Mouse (Mus musculus) left cerebral cortex, postnatal 10 days (tissue): ENCODE results near the gene Ugp2. TPM values are rescaled to one million over a fixed set of nuclear protein-coding genes. Genes with fewer than 3 reads are reported as not detected.

Source experiments
- DNase-seq, 2 experiments: peaks; one replicate each; pipeline ENCODE4 v3.0.0; 2021 to 2022; ENCODE audit warnings: low spot score in 2 of 2, mixed read lengths in 1 of 2; ENCODE audit errors: extremely low spot score in 1 of 2
- intact Hi-C: fragments of 180-260 bp; cut with DNase I; formaldehyde crosslinking; loops from one replicate; pipeline ENCODE4 v1.15.1; 2025
- total RNA-seq, 2 experiments: library from RNA; stranded (reverse); gene quantifications; 2 replicates each; pipeline ENCODE4 v1.2.3; 2021

Gene Ugp2
- 10 to 100 TPM; 68.8 to 69.9 TPM for total RNA-seq

DNA sequence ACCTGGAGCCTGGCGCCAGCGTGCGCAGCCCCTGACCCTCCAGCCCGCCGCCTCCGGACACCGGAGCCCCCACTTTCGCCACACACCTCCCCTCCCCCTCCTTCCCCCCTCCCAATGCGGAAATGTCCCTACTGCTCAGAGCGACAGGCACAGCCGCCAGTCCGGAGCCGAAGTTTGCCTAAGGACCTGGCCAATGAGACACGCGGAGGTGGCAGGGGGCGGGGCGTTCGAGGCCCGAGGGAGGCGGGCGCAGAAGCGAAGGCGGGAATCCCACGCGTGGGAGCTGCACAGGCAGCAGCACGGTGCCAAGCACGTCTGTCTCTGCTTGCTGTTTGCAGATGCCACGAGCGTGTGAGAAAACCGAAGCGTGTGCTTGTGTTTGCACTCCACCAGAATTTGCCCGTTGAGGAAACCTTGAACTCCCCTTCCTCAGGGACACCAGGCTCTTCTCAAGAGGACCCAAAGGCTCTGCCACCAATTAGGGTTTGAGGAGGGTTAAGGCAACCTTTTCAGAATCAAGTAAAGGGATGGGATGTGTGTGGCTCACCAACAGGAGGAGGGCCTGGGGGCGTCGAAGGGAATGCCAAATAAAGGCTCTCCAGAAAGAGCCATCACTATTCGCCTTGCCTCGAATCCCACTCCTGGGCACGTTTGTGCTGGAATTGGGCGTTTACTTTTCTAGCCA is at the start of gene Ugp2:
TSS of gene Ugp2 (minus strand) at position 80 of the 685 bp plus-strand sequence.
- intact Hi-C loops: loop anchor here (5.0 kb wide), 1 partner anchor 61 kb away; no protein-coding TSS in a partner anchor
- peak; percentile 97 to 98 for DNase-seq

DNA sequence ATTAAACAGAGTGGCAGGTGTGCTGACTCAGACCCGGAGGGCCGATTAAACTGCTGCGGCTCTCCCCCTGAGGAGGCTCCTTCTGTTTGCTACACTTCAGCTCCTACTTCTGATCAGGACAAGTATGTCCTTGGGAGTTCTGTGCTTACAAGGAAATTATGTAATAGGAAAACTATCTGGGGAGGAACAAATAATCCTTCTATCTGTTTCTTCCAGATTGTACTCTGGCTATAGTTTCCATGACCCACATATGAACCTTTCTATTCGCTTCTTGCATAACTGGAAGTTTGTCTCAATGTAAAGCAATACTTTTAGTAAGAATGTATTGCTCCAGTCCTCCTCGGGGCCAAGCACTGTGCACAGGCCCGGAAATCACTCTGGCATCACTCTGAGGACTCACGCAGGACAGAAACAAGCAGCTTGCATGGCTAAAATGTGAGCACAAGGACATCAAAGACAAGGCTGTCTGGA is 43.9 kb upstream of the Ugp2 start:
- peak in 1 of 2 experiments; percentile 25 for DNase-seq
- intact Hi-C loops: no loop called here

DNA sequence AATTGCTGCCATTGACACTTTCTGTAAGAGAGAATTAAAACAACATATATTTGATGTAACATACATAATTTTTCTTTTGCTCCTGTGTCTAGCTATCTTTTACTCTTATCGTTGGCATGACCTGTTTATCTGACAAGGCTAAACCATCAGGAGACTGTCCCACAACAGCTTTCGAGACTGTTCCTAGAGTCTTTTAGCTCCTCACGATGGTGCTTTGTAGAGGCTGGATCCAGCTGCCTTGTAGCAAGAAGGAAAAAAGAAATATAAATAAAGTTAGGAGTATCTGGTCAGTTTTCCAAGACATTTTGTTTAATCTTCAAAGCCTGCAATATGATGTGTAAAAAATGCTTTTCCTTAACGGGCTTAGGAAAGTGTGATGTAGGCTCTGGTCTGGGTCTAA is 35.7 kb upstream of the Ugp2 start:
- intact Hi-C loops: no loop called here
- DNase-seq: no peak

DNA sequence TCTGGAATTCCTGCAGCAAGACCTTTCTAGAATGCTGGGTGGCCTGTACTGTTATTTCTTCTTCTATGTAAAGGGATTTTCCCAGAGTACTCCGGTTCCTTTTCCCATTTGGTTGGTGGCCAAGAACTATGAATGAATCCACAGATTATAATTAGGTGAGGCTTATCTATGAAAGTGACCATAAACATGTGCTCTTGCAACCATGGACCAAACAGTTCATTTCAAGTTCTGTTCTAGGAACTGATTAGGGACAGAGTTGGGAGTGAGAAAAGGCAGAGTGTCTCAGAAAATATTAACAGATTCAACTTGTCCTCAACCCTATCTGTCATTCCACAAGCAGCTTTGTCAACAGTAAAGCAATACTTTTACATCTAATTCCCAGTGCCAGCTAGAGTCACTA is 35.1 kb upstream of the Ugp2 start:
- intact Hi-C loops: no loop called here
- DNase-seq: no peak

DNA sequence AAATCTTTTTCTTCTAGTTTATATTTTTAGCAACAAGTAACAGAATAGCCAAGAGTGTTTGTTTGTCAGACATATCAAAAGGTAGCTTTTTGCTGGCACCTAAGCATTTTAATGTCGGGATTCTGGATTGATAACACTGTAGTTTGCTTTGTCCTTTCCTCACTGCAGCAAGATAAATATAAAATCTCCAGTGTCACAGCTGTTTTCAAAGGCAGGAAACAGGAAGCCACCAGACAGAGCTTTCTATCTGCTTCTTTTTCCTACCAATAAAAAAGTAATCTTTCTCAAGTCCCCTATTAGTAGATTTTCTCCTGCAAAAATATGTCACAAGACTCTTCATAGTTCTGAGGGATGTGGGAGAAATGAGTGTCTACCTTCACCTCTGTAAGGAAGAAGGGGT is 32.9 kb upstream of the Ugp2 start:
- intact Hi-C loops: no loop called here
- no peak for DNase-seq

DNA sequence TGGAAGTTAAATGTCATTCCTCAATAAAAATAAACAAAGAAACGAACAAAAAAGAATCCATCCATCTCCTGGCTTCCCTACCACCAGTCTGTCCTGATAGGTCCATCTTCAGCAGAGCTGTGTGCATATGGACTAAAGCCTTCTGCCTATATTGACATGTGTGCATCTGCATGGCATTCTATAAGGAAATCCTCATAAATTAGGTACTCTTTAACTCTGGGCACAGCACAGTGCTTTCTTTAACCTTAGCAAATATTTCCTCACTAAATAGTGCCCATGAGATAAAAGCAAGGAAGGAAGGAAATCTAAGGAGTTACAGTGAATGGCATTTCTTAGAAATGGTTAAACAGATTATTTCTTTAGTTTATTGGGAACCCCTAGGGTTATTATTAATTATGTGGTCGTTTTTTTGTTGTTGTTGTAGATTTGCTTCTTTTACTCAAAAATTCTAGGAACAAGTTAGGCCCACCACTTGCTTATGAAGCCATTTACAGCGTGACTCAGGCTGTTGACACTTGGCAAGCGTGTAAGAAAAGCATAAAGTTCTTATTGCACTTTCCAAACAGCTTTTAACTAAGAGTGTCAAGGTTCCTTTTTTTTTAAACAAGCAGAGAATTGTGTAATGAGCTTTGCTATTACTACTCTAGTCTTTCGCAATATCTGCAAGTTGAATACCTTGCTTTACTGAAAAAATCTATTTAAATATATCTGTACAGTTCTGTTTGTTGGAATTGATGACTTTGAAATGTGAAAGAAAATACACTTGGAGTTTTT is 31.7 kb upstream of the Ugp2 start:
- no peak for DNase-seq
- intact Hi-C loops: no loop called here

DNA sequence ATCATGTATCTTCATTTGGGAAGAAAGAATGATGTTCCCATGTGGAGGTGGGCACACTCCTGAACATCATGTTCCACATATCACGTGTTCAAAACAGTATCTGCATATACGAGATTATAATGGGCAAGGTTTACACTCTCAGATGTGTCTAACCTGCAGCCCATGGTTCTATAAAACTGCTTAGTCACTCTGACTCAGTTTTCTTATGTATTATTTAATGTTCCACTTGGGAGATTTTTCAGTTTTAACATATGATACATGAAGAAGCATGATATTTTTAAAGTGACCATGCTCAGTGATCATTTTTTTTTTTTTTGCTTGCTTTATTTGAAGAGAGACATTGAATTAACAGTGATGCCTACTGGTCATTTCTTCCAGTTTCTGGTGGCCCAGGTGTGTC is 30.2 kb upstream of the Ugp2 start:
- intact Hi-C loops: no loop called here
- DNase-seq: no peak

DNA sequence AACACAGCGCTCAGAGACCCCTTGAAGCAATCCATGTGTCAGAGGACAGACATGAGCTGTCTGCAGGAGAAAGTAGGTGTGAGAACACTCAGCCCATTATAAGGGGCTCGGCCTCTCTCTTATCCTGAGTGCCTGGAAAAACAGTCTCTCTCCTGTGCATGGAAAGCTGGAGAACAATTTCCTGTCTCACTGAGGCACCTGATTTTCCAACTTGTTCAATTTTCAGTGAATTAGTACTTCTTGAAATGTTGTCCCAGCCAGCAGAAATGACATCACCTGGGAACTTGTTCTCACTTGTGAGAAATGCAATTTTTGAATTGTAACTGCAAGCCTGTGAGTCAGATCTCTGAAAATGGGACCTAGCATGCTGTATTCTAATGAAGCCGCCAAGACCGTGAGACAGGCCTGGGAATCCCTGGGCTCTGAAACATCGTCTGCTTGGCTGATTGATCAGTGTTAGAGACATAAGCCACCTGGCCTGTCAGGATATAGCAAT is 28.2 kb upstream of the Ugp2 start:
- intact Hi-C loops: no loop called here
- DNase-seq: no peak

DNA sequence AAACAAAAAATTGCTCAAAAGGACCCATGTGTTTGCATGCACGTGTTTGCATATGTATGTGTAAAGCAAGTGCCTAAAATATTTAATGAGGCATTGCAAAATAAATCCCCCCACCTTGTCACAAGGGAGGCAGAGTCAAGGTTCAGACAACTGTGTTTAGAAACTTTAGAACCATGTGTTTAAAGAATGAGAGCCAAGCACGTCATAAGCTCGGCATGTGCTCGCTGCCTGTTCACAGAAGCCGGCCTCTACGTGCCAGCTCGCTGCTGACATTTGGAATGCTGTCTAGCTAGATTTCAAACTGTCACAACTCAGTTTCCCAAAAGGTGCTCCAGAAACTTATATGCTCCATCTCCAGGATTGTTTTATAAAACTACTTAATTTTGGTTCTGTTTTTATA is 27.5 kb upstream of the Ugp2 start:
- DNase-seq: no peak
- intact Hi-C loops: no loop called here

DNA sequence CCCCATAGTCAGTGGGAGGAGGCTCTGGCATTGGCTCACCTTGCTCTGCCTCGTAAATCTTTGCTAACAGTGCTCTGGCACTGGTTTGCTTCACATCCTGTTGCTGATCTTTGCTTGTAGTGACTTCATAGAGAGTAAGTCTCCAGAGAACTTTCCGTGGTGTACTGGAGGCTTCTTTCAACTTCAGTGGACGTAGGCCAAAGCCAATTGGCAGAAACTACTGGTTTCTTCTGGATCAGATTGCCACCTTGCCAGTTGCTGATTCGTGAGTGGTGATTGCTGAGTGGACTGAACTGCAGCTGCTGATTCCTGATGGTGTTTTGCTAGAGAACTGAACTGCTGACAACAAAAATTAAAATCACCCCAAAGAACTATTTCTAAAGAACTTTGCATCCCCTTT is 15.8 kb upstream of the Ugp2 start:
- DNase-seq: no peak
- intact Hi-C loops: no loop called here

DNA sequence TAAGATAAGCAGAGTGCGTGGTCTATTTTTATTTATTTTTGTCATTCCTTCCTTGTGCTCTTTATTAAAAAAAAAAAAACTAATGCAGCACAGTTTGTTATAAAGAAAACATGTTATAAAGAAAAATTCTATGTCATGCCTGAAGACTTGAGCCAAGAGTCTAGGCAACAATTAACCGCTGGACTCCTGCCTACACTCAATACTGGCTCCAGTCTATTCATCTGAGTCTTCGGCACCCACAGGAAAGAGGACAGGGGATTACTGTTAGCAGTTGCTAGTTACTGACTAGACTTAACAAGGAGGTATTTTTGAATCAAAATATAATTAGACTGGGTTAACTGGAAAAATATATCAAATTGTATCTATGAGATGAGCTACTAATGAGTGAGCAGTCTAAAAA is 3.1 kb upstream of the Ugp2 start:
- peak in 1 of 2 experiments; percentile 31 for DNase-seq
- intact Hi-C loops: loop anchor here (5.0 kb wide), 1 partner anchor 58 kb away; no protein-coding TSS in a partner anchor

DNA sequence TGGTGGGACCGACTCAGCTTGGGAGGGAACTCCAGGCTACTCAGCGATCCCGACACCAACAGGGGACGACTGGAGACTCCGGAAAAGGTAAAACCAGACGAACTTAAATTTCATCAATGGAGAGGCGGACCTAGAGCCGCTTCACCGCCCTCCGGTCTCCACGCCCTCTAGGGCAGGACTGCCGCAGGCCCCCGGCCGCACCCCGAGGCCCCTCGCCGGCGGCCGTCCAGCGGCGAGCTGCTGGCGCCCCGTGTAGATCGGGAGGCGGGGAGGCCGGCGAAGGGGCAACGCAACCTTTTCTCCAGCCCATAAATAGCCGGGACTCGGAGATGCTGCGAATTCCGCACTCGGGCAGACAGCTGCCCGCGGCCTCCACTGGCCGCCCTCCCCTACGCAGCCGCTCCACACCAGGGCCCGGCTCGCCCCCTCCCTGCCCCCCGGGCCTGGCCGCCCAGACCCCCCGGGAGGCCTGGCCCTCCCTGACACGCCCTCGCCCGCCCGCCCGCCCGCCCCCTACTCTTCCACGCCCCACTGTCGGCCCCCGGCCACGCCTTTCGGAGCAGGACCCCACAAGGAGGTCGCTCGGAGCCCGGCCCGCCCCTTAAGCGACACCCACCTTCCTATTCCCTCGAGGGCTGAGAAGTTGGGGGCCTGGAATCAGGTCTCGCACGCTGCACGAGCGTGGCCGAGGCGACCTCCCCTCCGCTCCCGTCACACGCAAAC is 441 bp downstream of the Ugp2 start:
- intact Hi-C loops: loop anchor here (5.0 kb wide), 1 partner anchor 62 kb away; no protein-coding TSS in a partner anchor

DNA sequence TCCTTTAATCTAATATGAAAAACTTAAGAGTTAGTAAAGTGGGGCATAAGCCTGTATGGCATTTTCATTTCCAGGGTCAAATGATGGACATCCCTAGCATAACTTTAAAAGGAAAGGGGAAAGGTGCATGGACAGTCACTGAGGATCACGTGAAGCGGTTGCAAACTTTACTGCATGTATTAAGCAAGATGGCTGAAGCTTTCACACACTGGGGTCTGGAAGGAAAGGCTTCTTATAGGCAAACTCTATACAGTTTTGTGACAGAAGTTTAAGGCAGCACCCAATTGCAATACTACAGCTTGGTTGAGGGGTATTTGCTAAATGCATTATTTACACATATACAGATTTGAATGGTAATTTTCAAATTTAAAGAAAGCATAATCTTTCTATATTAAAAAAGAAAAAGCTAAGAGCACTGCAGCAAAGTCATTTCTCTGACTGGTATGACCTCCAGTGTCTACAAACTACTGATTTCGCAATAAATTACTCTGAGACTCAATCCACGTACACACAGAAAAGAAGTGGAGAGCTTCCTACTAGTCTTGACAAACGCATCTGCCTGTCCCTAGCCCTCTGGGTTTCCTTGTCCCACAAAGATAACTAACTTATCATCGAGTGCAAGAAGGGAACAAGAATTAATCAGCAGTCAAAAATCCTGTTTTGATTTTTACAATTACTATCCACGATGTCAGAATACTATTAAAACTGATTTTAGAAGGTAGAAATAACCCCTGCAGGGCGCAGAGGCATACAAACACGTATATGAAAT is 1.6 kb downstream of the Ugp2 start:
- intact Hi-C loops: loop anchor here (5.0 kb wide), 1 partner anchor 63 kb away; no protein-coding TSS in a partner anchor
- no peak for DNase-seq

More for the DNA sequence above, 441 bp downstream of the Ugp2 start:
- DNase-seq: peak; percentile 67 to 91

DNA sequence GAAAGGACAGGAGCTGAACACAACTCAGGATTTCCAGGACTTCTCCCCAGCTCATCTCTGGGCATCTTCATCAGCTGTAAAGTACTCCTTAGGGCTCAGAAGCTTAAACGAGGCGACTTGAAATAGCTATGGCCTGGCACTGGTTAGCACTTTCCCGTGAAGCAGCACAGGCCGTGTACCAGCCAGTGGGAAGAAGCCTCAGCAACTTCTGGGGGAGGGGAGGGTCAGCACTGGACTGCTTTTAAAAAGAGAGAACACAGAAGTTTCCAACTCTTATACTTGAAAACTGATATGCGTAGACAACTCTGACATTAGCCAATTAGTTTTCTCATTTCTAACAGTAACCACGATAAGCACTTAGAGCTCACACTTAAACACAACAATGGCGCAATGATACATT is 2.5 kb downstream of the Ugp2 start:
- intact Hi-C loops: no loop called here
- DNase-seq: no peak

DNA sequence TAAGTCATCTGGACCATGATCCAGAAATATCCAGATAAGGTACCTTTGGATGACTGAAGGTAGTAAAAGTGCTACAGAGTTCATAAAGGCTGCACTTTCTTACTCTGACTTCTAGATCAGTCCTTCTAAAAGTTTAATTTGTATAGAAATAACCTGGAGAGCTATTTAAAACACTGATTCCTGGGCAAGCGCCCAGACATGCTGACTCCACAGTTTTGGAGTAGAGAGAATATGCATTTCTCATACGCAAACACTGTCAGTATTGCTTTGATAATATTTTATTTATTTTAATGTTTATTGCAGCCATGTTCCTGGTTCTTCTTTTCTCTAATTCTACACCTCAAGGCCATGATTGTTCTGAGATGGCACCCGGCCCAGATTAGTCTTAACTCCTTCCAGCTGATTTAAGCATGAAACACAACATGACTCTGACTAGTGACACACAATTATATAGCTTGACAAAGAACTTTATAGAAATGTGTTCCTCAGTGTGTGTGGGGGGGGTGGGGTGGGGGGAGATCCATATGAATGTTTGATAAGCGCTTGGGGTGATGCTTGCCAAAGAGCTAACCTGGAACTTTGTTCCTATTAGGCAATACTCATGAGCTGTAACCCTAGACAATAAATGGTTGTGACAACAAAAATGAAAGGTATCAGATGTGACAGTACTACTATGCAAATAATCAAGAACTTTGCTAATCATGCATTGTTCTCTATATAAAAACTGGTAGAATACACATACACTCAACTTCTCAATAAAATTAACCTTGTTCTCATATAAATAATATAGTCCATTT is 7.7 kb downstream of the Ugp2 start:
- intact Hi-C loops: no loop called here
- no peak for DNase-seq

DNA sequence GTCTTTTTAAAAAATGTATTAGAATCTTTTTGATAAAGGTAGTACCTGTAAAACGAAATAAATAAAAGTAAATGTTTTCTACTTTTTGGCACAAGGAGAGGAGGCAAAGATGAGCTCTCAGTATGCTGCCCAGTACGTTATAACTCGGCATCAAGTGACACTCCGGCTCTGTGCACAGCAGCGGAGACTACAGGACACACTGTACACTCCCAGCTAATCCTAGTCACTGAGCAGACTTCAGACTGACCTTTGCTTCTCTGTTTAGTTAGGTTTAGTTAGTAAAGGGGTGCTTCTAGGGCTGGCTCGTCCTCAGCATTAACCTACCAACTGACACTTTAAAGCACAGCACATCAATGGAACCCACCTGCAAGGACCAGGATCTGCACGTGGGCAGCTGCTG is 19.7 kb downstream of the Ugp2 start:
- DNase-seq: no peak
- intact Hi-C loops: no loop called here

DNA sequence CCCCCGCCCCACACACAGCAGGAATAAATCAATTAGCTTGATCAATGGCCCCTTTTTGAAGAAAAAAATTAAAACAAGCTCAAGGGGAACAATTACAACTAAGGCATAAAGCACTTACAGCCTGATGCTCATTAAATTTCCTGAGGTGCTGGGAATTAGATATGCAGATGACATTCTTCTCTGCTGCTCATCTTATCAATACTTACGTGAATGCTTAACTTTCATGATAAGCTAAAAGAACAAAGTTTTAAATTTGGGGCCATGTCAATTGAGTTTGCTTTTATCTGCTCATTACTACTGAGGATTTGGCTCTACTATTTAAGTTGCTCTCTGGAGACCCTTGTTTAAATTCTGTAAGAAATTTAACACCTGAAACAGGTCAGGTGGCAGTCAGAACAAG is 22.1 kb downstream of the Ugp2 start:
- intact Hi-C loops: no loop called here
- DNase-seq: no peak

DNA sequence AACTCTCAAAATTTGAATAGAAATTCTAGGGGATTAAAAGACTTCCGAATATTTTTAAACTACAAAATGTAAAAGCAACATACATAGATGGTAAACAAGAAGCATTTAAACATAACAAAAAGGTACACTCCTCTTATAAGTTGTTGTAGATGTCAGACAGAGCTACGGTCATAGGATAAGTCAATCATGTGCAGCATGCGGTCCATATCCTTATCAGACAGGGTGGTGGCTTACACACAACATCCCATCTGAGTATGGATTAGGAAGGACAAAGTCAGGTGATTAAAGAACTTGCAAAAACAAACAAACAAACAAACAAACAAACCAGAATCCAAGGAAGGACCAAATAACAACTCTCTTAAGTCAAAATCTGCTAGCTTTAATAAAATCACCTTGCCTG is 25.0 kb downstream of the Ugp2 start:
- intact Hi-C loops: no loop called here

More for the DNA sequence above, 25.0 kb downstream of the Ugp2 start:
- DNase-seq: no peak
